In genomic region chr14:59626711-59627110, GRCm38 (mm10) we compare ENCODE assay signal across 8 mouse cellular contexts. TPM values are rescaled to one million over a fixed set of nuclear protein-coding genes. Genes with fewer than 3 reads are reported as not detected.
A peak's percentile ranks its signal among the peaks of the same experiment; 100 is the strongest.
DNase-seq lines count a peak whose midpoint lies in the region; ATAC-seq lines count a peak whose summit lies in the region.

No protein-coding gene starts in this region.

- peak; percentile 19 for DNase-seq in ovary, postnatal 36 days (ENCODE audit: low spot score)
- no peak for DNase-seq in ovary, postnatal 10 days (ENCODE audit: low spot score)
- DNase-seq in hindbrain, embryonic 14.5 days (ENCODE audit: low spot score): no peak
- no peak for DNase-seq in urinary bladder, postnatal 4 days (ENCODE audit: low spot score in 2 of 2)
- no peak for DNase-seq in layer of hippocampus, adult 8-10 months (ENCODE audit: low spot score in 2 of 2)
- no peak for DNase-seq in left cerebral cortex, postnatal 25 days (ENCODE audit: low spot score in 2 of 2)

- 36% methylated on average over 8 of the region's 8 CpGs for WGBS in hindbrain, embryonic 14.5 days
- 41% methylated on average over 8 of the region's 8 CpGs for WGBS in liver, embryonic 12.5 days (ENCODE audit: insufficient replicate concordance)
- 35% methylated on average over 8 of the region's 8 CpGs for WGBS in stomach, embryonic 15.5 days

- peaks cover 16% of the 10 kb centered on the region for H3K4me1 ChIP-seq in hindbrain, embryonic 14.5 days (replicated peaks; ENCODE audit: control insufficient read depth, insufficient read depth, low read length)
- H3K4me1 ChIP-seq in liver, embryonic 12.5 days: no peaks in the 10 kb centered on the region
- H3K4me1 ChIP-seq in stomach, embryonic 15.5 days: peaks cover 22% of the 10 kb centered on the region

- H3K27ac ChIP-seq in hindbrain, embryonic 14.5 days: no peak overlapping the region
- H3K27ac ChIP-seq in liver, embryonic 12.5 days: no peak overlapping the region
- H3K27ac ChIP-seq in stomach, embryonic 15.5 days: no peak overlapping the region

- peak overlapping the region; percentile 66 for H3K4me3 ChIP-seq in hindbrain, embryonic 14.5 days (replicated peaks; ENCODE audit: low read length)
- peak overlapping the region; percentile 55 for H3K4me3 ChIP-seq in liver, embryonic 12.5 days
- H3K4me3 ChIP-seq in stomach, embryonic 15.5 days (replicated peaks): peak overlapping the region; percentile 68

- H3K27me3 ChIP-seq in hindbrain, embryonic 14.5 days (ENCODE audit: control insufficient read depth, insufficient read depth, low read length): peaks cover 11% of the 10 kb centered on the region
- peaks cover 47% of the 10 kb centered on the region for H3K27me3 ChIP-seq in liver, embryonic 12.5 days (replicated peaks)
- 0 out of 2 replicates have a peak, but pooled peaks cover 14% of the 10 kb centered on the region for H3K27me3 ChIP-seq in stomach, embryonic 15.5 days (replicated peaks)

- H3K9ac ChIP-seq in hindbrain, embryonic 14.5 days: peak overlapping the region; percentile 64; the same call in 1 of the 2 replicates
- H3K9ac ChIP-seq in liver, embryonic 12.5 days: no peak overlapping the region
- H3K9ac ChIP-seq in stomach, embryonic 15.5 days: no peak overlapping the region

- H3K9me3 ChIP-seq in hindbrain, embryonic 14.5 days (ENCODE audit: control insufficient read depth, low read length): no peaks in the 10 kb centered on the region
- no peaks in the 10 kb centered on the region for H3K9me3 ChIP-seq in liver, embryonic 12.5 days (replicated peaks)
- no peaks in the 10 kb centered on the region for H3K9me3 ChIP-seq in stomach, embryonic 15.5 days

- no peak for ATAC-seq in hindbrain, embryonic 14.5 days (ENCODE audit: low FRiP score)
- no peak for ATAC-seq in liver, embryonic 12.5 days
- ATAC-seq in stomach, embryonic 15.5 days (ENCODE audit: insufficient read depth, low FRiP score, low read depth): no peak

- intact Hi-C loops in left cerebral cortex, postnatal 25 days (cut with DNase I): loop anchor here (5.0 to 10.0 kb wide), 2 partner anchors 98 to 316 kb away; no protein-coding TSS in a partner anchor

- H3K36me3 ChIP-seq in hindbrain, embryonic 14.5 days (replicated peaks; ENCODE audit: control insufficient read depth, insufficient read depth): no peaks in the 10 kb centered on the region
- H3K36me3 ChIP-seq in liver, embryonic 12.5 days: no peaks in the 10 kb centered on the region
- H3K36me3 ChIP-seq in stomach, embryonic 15.5 days: no peaks in the 10 kb centered on the region

- peak overlapping the region; percentile 67 for H3K4me2 ChIP-seq in hindbrain, embryonic 14.5 days (replicated peaks)
- H3K4me2 ChIP-seq in liver, embryonic 12.5 days: peak overlapping the region; percentile 67
- peak overlapping the region; percentile 75 for H3K4me2 ChIP-seq in stomach, embryonic 15.5 days

RNA-seq across cellular contexts. Expression of gene Shisa2, which starts 1.6 kb away (rescaled TPM):
- polyA plus RNA-seq in hindbrain, embryonic 14.5 days (2014; fragmentation: Nextera tagmentation; extraction: Ambion mirVana): 5.6 and 6.5 TPM in 2 replicates
- 3.0 and 3.6 TPM in 2 replicates for polyA plus RNA-seq in liver, embryonic 12.5 days (2016; fragmentation: Nextera tagmentation; extraction: Ambion mirVana)
- 9.6 and 10.7 TPM in 2 replicates for polyA plus RNA-seq in stomach, embryonic 15.5 days (2015; fragmentation: Nextera tagmentation; extraction: Ambion mirVana)
- total RNA-seq in layer of hippocampus, adult 8-10 months (2022): 1 to 10 TPM; 3.2 to 4.3 (median 3.4) TPM
- 1 to 10 TPM; 2.3 to 2.4 TPM for total RNA-seq in left cerebral cortex, postnatal 25 days (2021)

RNA-seq across cellular contexts. Expression of gene Cdadc1, which starts 29.0 kb away (rescaled TPM):
- 35.2 and 37.3 TPM in 2 replicates for polyA plus RNA-seq in hindbrain, embryonic 14.5 days (2014; fragmentation: Nextera tagmentation; extraction: Ambion mirVana)
- 20.2 and 23.1 TPM in 2 replicates for polyA plus RNA-seq in liver, embryonic 12.5 days (2016; fragmentation: Nextera tagmentation; extraction: Ambion mirVana)
- polyA plus RNA-seq in stomach, embryonic 15.5 days (2015; fragmentation: Nextera tagmentation; extraction: Ambion mirVana): 31.6 and 34.1 TPM in 2 replicates
- total RNA-seq in layer of hippocampus, adult 8-10 months (2022): 10 to 100 TPM; 52.6 to 61.9 (median 60.6) TPM
- total RNA-seq in left cerebral cortex, postnatal 25 days (2021): 10 to 100 TPM; 63.2 to 66.1 TPM
